Mouse (Mus musculus) lung, adult 2 months (tissue): ENCODE measurements around the gene Car12.

Experiments
- CTCF ChIP-seq: fragments of 200-500 bp; IDR thresholded peaks from 2 replicates; pipeline ENCODE4 v1.5.1; 2011; ENCODE audit warnings: mild to moderate bottlenecking, low read length, control low read depth; ENCODE audit not compliant: insufficient read depth
- POLR2A ChIP-seq: fragments of 200-500 bp; IDR thresholded peaks from 2 replicates; pipeline ENCODE4 v1.6.1; 2011; ENCODE audit warnings: low read depth, mild to moderate bottlenecking, control low read depth, low read length, borderline replicate concordance; ENCODE audit errors: extremely low read depth

DNA sequence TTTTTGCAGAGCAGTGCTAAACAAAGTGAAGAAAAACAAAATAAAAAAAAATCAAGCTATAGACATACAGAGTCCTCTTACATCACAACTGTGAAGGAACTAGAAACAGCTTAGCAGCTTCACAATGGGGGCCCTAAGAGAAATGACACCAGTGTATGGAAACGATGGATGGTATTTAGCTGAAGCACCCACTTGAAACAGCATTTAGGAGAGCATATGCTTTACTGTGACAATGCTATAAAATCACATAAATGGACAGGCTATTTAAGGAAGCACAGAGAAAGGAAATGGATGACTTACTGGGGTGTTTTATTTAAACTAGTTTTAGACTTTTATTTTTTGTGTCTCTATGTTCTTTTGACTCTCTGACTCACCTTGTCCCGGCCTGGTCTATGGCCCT, 25.8 kb upstream of the Car12 start:
- TF ChIP-seq CTCF (no peak), POLR2A (no peak)
